Mouse (Mus musculus) spleen, postnatal 36 days (tissue): ENCODE data around the gene Lrch4.

ENCODE experiments used
- DNase-seq, 2 experiments: peaks; one replicate each; pipeline ENCODE4 v3.0.0; 2022; ENCODE audit warnings: low spot score in 2 of 2, mixed read lengths in 1 of 2

Lrch4 gene

DNA sequence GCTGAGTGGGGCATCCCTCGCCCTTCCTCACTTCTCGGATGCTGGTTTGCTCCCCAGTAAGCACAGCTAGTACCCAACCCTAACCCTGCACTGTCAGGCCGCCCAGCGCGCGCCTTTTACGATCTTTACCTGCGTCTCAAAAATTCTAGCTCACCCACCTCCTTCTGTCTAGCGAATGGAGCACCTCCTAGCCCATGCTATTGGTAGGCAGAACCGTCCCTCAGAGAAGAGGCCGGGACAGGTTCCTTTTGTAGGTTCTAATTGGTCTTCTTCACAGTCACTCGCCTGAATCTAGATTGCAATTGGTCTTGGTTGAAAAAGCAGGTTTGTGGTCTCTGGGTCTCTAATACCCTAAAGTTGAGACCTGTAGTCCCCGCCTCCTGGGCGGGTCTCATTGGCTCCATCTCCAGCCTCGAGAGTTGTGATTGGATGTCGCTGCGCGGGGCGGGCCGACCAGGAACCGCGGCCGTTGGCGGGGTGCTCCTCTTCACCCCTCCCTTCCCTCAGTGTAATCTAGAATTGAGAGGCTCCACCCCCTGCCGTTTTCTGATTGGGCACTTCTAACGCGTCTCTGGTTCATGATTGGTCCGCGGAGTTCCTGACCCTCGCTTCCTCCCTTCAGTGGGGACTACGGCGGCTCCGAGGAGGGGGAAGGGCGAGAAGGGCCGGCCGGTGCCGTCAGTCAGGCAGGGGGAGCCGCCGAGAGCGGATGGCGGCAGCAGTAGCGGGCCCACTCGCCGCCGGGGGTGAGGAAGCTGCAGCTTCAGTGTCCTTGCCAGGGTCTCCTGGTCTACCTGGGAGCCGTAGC, at the start of gene Lrch4, which contains the start of the genes Fbxo24 and Gm20605:
Lrch4 (plus strand) TSS at position 624 of the 808 bp plus-strand sequence.
Fbxo24 (minus strand) TSS at position 505 of the 808 bp plus-strand sequence.
Gm20605 (plus strand) TSS at position 678 of the 808 bp plus-strand sequence.
- peak; percentile 100 for DNase-seq

DNA sequence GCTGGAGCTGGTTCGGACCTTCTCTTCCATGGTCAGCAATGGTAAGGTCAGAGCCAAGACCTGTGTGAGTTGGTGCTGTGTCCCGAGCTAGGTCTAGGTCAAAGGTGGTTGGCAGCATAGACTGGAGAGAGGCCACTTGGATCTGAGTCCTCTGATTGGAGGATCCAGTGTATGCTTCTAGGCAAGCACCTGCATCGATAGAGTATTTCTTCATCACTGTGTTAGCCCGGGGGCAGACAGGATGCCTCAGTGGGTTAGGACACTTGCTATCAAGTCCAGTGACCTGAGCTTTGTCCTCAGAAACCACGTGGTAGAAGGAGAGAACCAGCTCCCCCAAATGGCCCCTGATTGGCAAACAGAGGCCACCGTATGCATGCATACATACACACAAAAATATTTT, 48.7 kb upstream of the Lrch4 start:
- DNase-seq: no peak

DNA sequence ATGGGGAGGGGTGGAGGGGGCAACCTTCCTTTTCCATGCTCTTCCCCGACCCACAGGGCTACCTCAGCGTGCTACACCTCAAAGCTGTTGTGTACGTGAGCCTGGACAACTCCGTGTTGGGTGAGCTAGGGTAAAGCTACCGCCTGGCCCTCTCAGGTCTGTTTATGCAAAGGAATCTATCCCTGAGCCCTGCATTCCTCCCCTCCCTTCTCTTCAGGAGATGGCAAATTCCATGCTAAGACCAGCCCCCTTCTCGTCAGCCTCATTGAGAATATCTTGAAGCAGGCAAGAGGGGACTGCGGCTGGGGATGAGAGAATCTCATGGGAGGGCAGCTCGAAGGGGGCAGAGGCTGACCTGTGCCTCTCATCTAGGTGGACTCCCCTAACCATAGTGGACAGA, 46.2 kb upstream of the Lrch4 start:
- no peak for DNase-seq

DNA sequence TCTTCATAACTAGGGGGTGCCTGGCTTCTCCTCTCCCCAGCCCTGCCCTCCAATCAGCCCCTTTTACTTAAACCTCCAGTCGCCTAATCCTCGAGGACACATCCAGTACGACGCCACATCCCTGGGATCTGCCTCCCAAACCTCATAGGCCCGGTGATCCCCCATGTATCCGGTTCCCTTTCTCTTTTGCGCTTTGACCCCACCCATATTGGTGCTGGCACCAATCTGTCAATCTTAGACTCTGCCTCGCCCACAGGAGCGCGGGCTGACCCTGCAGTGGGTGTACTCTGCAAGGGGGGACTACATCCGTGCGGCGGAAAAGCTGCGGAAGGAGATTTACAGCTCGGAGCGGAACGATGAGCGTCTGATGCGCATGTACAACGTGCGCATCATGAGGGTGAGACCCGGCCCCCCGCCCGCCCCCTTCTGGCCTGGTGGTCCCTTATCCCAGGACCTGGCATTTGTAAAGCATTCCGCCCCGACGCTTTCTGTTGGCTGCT, 45.2 kb upstream of the Lrch4 start:
- DNase-seq: no peak

DNA sequence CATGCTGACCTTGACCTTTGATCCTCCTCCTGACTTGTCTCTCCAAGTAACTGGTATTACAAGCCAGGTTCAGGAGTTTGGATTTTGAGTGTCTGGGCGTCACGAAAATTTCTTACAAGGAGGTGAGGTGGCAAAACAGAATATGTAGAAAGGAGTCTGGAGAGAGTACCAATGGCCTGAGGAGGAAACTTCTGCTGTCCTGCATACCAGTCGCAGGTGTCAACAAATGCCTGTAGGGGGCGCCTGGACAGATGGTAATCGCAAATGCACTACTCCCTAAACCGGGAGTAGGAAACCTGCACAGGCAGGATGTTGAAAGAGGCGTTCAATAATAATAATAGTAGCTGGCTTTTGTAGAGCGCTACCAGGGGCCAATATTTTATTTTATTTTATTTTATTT, 43.9 kb upstream of the Lrch4 start:
- DNase-seq: peak; percentile 65 to 75

DNA sequence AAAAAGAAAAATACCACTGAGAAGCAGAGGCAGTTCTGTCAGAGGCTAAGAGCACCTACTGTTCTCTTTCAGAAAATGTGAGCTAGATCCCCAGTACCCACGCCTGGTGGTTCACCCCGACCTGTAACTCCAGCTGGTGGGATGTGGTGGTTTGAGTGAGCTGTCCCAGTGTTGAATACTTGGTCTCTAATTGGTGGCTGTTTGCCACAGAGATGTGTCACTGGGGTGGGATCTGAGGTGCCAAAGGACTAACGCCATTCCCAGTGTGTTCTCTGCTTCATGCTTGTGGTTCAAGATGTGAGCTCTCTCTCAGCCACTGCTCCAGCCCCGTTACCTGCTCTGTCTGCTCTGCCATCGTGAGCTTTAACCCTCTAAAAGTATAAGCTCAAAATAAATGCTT, 38.4 kb upstream of the Lrch4 start:
- no peak for DNase-seq

DNA sequence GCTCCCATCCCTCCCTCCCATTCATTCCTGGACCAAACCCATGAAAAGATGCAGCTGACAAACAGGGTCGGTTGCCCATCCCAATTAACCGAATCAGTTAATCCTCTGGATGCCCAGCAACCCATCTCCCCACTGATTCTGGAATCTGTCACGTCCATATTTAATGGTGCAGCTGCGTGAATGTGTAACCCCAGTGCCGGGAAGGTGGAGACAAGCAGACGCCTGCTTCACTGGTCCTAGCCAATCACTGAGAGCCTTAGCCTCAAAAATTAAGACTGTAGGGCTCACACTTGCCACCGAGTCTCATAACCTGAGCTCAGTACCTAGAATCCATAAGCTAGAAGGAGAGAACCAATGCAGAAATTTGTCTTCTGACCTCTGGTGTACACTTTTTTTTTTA, 33.0 kb upstream of the Lrch4 start:
- DNase-seq: no peak

DNA sequence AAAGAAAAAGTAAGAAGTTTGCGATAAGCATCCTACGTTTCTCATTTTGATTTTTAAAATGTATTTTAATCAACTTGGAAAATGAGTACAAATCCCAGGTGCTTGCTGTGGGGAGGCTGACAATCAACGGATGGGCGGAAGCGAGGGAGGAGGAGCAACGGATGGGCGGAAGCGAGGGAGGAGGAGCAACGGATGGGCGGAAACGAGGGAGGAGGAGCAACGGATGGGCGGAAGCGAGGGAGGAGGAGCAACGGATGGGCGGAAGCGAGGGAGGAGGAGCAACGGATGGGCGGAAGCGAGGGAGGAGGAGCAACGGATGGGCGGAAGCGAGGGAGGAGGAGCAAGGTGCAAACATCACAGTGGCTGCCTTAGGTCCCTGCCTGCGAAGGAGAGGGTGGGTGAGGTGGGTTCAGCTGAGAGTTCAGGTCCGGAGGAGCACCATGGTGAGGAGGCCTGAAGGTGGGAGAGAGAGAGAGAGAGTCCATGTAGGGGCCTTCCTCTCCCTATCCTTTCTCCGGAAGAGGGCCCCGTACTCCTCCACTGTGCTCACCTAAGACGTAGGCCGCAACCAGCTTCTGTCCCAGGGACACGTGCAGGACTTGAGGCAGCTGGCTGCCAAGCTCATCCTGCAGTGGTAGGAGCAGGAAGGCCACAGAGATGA, 32.2 kb upstream of the Lrch4 start:
- DNase-seq: peak; percentile 53 to 61

DNA sequence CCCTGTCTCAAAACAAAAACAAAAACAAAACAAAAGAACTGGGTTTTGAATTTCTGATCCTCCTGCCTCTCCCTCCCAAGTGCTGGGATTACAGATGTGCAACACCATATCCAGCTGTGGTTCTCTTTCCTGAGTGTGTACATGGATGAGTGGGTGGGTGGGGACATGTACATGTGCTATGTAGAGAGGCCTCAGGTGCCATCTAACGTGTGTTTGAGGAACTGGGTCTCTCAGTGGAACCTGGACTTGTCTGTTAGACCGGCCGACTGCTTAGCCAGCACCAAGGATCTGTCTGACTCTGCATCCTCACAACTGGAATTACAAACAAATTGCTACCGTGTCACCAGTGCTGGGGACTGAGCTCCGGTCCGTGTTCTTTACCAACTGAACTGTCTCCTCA, 31.3 kb upstream of the Lrch4 start:
- DNase-seq: no peak

DNA sequence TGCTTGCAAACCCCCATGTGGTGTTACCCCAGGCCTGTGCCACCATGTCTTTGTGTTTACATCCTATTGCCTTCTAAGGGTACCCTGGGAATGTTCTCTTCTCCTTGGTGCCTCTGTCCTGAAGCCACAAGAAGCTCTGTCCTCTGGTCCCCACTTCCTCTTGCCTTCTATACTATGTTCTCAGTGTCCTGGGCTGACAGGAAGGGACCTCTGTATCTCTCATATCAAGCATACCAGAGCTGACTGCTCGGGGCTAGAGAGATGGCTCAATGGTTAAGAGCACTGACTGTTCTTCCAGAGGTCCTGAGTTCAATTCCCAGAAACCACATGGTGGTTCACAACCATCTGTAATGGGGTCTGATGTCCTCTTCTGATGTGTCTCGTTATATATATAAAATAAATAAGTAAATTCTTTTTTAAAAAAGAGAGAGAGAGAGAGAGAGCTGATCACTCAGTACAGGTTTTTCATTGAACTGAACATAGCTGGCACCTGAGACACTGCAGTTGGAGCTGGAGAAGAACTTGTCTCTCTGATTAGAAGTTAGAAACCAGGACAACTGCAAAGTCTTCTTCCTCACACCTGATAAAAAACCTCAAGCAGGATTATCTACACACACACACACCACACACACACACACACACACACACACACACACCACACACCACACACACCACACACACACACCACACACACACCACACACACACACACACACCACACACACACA, 30.7 kb upstream of the Lrch4 start:
- no peak for DNase-seq

DNA sequence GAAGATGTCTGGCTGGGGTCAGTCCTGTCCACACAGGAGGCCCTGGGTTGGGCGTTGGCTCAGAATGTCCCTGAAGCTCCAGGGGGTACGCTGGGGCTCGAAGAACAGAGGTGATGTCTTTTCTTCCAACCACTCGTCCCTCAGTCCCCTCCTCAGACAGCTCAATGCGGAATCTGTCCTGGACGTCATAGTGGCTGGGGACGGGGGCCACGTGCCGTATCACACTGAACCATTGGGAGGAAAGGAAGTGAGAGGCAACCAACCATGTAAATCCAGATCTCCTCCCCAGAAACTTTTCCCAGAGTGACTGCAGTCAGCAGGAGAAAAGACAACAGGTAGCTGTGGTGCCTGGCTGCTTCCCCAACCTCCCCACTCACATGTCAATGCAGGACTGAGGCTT, 29.3 kb upstream of the Lrch4 start:
- no peak for DNase-seq

DNA sequence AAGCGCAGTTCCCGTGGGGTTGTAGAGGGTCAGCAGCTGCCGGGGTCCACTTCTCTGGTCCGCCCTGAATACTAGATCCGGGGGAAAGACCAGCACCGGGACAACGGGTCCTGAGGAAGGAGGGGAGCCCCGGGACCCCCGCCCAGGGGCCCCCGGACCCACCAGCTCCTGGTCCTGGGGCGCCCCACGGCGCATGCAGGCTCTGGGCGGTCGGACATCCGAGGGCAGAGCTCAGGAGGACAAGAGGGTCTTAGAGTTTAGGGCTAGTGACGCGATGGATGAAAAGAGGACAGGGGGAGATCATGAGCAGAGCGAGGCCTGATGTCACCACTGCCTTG, 28.7 kb upstream of the Lrch4 start:
- no peak for DNase-seq

DNA sequence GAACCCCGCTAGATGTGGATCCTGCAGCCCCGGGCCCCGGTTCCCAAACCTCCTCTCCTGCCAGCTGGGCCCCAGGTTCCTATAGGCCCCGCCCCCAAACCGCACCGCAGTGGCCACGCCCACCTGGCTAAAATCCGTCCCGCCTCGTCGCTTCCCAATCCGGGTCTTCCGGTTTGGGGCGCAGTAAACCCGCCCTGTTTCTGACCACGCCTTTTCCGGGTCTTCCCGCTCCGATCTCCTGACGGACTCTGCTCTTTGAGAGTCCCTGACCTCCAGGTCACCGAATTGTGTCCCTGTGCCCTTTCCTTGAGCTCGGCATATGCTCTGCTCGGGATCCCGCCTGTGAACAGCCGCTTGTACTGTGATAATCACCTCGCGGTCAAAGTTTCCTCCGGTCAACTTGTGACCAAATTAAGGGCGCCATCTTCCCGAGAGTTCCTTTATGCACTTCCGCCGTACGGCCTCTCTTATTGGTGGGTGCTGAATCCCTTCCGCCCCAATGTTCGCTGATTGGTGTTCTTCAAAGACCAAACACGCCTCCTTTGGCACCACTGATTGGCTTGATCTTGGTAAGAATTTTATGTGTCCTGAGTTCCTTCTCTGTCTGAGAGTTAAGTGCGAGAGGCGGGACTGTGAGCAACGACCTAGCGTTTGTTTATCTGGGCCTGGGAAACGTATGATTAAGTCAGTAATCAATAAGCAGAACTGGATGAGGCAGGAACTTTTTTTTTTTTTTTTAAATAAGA, 28.1 kb upstream of the Lrch4 start, which contains the start of gene Mospd3:
Mospd3 (minus strand) TSS at position 440 of the 746 bp plus-strand sequence.
- peak; percentile 95 to 97 for DNase-seq

DNA sequence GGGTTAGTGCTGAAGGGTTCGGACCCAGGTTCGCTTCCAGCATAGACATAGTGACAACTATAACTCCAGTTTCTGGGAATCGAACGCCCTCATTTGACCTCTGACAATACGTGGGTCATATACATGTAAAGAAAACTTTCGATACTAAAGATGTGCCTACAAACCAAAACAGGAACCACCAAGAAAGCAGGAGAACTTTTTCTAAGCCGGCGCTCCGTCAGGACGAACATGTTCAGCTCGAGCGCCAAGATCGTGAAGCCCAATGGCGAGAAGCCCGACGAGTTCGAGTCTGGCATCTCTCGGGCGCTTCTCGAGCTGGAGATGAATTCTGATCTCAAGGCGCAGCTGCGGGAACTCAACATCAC, 27.6 kb upstream of the Lrch4 start:
- peak in 1 of 2 experiments; percentile 29 for DNase-seq

DNA sequence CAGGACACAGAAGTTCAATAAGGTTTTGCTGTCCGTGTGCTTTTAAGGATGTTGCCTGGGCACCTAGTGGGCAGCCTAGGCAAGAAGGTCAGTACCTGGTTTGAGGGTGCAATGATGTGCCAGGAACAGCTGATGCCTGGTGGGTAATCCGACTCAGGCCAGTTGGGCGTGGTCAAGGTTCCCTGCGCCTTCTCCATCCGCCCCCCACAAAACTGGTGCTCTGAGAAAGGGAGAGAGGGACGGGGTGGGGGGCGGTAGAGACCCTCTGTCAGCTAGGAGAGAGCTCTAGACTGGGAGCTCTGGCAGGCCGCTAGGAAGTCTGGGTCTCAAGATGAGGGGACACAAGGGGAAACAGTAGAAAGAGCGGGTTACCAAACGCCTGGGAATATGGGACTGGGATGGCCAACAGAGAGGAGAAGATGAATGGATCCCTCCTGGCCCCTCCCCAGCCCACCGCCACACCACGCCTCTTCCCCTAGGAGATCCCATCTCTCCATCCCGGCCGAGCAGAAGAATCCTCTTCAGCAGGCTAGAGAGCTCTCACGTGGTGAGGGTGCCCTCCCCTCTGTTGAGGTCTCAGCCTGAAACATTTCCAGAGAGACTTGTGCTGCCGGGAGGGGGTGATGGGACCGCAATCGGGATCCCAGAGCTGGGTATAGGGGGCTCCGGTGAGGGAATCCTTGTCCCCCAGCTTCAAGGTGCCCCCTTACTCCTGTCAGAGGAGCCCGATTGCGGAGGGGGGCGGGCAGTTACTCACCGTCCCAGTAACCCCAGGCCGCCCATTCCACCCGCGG, 20.9 kb upstream of the Lrch4 start:
- DNase-seq: no peak

DNA sequence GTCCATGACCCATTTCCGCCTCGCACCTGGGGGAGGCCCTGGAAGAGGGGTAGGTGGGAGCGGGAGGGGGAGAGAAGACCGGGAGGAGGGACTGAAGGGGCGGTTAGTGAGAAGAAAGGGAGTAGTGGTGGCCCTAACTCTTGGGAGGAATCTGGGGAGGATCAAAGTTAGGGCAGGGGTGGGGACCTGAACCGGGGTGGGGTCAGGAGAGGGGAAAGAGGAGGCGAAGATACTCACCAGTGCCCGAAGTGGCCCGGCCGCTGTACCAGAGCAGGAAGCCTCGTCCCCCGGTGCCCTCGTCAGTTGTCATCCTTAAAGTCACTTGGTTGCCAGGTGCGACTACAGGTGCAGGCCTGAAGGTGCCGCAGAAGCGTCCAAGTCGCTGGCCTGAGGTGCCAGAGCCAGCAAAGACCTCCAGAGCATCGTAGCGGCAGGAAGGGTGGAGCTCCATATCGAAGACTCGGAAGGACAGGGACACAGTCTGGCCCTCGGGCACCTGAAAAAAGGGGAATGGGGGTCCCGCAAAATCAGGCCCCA, 20.2 kb upstream of the Lrch4 start:
- no peak for DNase-seq

DNA sequence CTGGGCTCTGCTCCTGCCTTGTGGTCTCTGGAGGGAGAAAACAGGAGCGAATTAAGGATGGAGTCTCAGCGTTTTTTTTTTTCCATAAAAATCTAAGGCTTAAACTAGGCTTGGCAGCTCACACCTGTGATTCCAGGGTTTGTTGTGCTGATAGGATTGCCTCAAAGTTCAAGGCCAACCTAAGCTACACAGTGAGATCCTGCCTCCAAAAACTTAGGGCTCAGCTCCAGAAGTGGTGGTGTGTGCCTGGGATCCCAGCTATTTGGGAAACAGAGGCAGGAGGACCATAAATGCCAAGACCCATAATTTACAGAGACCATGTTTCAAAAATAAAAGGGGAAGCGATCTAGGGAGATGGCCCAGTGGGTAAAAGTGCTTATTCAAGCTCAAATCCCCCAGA, 19.6 kb upstream of the Lrch4 start:
- peak in 1 of 2 experiments; percentile 43 for DNase-seq

DNA sequence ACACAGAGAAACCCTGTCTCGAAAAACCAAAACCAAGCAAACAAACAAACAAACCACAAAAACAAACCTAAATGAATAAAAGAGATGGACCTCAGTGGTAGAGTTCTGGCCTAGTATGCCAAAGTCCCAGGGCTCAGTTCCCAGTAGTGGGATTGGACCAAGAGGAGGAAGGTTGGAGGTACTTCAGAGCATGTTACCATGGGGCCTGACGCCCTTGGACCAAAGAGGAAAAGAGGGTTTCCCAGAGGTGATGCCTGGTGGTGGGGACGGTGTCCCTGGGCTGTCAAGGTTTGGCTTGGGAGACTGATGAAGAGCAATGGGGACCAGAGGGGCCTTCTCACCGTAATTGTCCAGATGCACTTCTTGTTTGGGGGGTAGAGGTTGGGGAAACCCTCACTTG, 18.9 kb upstream of the Lrch4 start:
- no peak for DNase-seq

DNA sequence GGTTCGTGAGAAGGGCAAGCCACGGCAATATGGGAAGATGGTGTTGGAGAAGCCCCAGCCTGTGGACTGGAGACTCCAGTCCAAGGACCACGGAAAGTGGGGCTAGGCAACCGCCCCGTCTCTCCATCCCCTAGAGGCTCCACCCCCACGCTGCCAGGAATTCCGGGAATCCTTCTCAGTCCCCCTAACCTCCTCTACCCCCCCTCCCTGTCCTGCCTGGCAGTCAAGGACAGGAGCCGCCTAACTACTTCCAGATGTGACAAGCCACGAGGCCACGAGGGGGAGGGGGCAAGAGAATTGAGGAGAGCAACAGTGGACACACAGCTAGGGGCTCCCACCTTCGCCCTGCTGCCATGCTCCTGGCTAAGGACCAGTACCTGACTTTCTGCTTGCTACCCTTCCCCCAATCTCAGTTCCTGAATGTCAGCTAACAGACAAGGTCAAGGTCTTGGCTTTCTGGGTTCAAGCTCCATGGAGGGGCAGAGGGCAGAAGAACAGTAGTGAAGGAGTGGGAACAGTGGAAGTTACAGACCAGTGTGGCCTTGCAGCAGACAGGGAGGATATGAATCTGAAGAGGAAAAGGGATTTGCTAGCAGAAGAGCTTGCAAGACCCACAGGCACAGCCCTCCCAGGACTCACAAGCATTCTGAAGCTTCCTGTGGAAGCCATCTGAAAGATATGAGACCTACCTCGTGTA, 18.2 kb upstream of the Lrch4 start:
- peak; percentile 27 to 38 for DNase-seq

DNA sequence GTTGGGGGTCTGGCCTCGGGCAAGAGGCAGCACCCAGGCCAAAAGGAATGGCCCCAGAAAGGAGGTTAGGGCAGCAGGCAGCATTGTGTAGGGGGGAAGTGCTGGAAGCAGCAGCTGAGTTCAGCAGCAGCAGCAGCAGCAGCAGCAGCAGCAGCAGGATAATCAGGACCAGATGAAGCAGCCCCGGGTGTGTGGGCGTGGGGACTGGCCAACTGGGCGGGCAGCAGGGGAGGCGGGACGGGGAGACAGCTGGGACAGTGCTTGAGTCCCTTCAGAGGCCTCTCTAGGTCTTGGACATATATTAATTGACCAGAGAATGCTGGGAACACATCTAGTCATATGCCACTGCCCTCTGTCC, 17.7 kb upstream of the Lrch4 start:
- DNase-seq: no peak
